Mouse (Mus musculus) cerebellum, postnatal 10 days (tissue): Measurements from ENCODE around the gene Ppp1r11.
"Not testable (repeated sequence)": the region's sequence is repeated elsewhere in the genome, so short reads cannot be mapped to it uniquely, and the experiment has no call there.

ENCODE experiments used
- DNase-seq, 2 experiments: peaks; one replicate each; pipeline ENCODE4 v3.0.0; 2021; ENCODE audit warnings: mixed read lengths in 2 of 2

Gene Ppp1r11

DNA sequence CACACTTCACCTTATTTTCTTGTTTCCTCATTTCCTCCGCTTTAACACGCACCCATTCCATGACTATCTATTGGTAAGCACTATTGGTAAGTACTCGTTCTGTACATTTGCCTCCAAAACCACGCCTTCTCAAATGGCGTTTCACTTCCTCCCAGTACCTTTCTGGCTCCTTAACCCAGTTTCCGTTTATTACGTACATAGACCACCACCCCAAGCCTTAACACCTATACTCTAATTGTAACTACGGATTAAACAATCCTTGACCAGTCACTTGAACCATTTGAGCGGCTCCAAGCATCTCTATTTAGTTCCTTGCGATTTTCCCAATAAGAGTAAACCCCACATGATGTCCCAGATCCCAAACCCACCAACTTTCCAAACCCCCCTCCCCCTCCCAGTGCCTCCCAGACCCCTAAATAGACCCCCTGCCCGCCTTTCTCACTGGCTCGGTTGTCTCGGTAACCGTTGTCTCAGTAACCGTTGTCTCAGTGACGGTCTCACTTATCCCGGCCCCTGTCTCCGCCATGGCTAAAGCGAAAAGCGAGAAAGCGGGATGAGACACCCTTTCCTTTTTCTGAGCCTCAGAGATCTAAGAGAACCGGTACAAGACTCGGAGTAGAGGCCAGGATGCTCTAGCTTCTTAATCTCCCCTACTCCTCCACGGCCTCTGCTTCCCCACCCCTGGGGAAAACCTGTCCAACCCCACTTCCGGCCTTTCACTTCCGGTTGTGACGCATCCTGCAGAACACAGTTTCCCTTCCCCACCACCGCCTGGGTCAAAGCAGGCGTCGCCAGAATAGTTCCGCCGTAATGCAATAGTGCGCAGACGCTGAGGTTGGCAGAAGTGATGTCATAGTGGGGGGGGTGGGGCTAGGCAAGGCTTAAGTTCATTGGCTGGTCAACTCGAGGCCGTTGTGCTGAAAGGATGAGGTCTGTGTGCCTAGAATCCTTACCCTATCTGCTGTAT lies at the start of gene Ppp1r11:
Ppp1r11 (minus strand) TSS at position 761 of the 967 bp plus-strand sequence.
- peak; percentile 98 to 99 for DNase-seq

DNA sequence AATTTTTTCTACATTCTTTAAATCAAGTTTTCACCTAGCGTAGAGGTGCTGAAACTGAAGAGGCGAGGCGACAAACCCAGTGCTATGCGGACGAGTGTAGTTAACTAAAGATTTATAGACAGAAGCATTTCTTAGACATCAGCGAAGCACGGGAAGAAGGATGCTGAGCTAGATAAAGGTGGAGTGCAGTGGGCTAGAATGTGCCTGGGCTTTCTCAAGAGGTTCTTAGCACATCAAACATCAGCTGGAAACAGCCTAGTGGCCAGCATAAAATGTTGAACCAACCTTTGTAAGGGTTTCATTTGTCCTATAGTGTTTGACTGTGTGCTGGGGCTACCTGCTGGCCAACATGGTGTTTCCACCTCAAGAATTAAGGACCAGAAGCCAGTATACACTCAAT lies 49.3 kb upstream of the Ppp1r11 start, which contains the start of gene Zfp57:
Zfp57 (plus strand) TSS at position 301 of the 400 bp plus-strand sequence.
- DNase-seq = no peak

- no peak for DNase-seq
These were observed 46.9 kb upstream of the Ppp1r11 start for GRCm38 (mm10) chr17:36998477-36998876.

DNA sequence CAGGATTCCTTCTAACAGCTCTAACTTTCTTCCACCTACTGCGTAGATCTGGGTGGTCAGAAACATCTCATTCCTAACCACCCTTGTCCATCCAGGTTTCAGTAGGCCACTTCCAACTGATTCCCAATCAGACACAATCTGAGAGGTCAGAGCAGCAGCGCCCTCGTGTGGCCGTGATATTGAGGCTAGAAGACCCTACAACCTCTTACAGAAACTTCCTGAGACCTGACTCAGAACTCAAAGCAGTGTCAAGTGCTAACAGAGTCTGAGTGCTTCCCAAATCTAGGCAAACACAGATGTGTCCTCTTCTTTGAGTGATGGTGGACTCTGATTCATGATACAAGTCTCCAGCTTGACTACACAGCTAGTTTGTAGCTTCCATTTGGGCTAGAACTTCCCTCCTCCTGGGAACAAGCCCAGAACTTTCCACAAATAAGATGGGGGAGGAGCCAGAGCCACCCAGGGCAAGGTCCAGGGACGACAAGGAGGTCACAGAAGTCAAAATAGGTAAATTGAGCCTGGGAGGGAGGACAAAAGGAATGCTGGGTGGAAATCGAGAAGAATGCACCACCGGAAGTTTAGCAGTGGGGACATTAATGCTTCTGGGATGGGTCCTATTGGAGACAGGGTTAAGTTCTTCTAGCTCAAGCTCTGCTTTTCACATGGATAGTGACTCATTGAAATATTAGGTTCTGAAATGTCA lies 45.6 kb upstream of the Ppp1r11 start:
- peak; percentile 94 to 96 for DNase-seq

DNA sequence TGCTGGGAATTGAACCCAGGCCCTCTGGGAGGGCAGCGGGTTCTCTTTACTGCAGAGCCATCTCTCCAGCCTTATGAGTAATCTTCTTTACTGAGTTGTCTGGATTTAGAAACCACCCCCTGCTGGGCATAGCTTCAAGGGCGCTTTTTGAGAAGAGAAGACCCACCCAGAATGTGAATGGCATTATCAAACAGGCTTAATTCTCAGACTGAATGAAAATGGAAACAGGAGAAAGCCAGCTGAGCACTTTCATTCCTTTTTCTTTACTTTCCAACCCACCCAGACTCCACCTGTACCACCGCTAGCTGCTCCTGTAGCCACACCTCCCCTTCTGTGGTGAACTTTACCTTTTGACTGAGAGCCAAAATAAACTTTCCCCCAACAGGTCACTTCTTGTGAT lies 43.9 kb upstream of the Ppp1r11 start:
- no peak for DNase-seq

DNA sequence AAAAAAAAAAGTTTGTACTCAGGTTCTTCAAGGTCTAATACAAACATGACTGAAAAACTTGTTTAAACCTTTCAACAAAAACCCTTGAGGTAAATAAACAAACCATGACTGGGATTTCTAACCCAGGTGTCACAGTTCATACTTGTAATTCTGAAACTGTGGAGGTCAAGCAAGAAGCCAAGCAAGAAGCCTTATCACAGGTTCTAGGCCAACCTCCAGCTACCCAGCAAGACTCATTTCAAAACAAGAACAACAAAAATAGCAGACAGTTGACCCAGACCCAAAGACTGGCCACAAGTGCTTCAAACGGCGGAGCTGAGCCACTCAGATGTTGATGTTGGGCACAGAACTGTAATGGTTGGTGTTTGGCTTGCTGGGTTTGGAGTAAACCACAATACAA lies 43.0 kb upstream of the Ppp1r11 start:
- DNase-seq = no peak

DNA sequence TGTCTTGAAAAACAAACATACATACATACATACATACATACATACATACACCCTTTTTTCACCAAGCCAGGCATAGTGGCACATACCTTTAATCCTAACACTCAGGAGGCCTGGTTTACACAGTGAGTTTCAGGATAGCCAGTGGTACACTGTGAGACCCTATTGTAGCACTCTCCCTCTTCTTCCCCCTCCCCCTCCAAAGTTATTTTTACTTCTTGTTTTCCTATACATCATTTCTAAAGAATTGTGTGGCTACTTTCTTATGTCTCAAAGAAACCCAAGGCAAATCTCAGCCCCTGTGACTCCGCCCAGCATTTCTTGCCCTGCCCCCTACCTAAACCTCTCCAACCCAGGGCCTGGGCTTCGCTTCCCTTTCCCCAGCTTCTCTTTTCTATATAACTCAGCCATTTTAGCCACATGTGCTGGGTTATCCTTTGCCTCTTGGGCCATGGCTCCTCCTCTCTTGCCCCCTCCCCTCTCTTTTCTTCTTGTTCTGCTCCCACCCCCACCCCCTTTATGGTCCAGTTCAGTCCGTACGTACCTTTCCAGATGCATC lies 42.3 kb upstream of the Ppp1r11 start:
- no peak for DNase-seq

- no peak for DNase-seq
These were observed 41.0 kb upstream of the Ppp1r11 start for GRCm38 (mm10) chr17:36992336-36993104.

DNA sequence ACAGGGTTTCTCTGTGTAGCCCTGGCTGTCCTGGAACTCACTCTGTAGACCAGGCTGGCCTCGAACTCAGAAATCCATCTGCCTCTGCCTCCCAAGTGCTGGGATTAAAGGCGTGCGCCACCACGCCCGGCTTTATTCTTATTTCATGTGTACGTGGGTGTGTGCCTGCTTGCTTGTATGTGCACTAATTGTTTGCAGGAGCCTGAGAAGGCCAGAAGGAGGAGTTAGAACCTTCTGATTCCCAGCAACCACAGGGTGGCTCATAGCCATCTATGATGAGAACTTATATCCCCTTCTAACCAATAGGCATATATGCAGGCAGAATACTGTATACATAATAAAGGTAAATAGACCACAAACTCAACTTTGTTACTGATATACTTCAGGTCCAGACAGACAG lies 39.1 kb upstream of the Ppp1r11 start:
- not testable (repeated sequence) for DNase-seq

- DNase-seq = no peak
These were observed 37.9 kb upstream of the Ppp1r11 start, which contains the start of gene H2-M5 for GRCm38 (mm10) chr17:36989437-36989836. Gene H2-M5 (minus strand): TSS chr17:36989537.

DNA sequence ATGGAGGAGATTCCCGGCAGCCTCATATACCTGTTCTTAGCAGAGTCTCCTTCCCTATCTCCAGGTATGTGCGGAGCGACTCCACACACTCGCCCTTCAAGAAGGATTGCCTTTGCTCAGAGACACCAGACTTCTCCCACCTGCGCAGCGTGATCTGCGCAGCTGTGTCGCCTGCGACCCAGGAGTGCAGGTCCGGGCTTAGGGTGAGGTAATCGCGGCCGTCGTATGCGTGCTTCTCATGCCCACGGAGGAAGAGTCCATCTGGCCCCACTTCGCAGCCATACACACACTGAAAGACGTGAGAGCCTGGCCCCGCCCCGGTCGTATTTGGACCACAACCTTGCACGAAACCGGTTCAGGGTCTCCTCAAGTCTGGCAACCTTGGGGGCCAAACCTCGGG lies 36.9 kb upstream of the Ppp1r11 start:
- DNase-seq = no peak

DNA sequence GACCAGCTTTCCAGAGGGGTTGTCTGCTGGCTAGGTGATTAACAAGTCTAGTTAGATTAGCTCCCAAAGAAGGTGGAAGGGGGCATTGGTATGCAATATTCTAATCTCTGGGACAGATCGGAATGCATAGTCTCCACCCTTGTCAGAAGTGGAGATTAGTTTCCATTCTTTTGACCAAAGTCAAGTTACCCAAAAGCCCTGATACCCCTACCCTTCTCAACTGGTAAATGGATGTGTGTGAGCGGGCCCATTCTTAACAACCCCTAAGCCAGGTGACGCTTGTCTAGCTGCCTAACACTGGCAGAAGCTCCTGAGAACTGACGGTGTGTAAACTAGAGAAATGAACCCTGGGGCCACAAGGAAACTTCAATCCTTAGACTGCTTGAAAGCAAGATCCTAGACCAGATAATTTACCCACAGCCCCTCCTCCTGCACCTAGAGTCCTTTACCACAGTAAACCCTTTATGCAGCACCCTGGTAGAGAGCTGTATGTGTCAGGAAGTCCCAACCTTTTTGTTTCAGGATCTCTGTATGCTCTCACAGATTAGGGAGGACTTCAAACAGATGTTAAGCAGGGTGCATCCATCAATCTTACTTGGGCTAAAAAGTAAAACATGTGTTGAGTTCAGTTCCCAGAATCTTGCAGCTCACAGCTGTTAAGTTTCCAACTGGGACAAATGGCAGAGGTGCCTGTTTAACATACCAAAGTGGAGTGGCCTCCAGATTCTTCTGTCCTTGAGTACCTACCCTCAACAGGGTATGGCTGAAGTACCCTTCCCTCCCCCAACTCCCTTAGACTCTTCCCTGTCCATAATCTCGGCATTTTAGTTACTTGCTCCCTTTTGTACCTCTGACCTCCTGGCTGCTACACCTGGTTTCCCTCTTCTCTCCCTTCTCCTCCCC lies 31.0 kb upstream of the Ppp1r11 start:
- DNase-seq = no peak

- DNase-seq = no peak
These were observed 30.3 kb upstream of the Ppp1r11 start for GRCm38 (mm10) chr17:36981845-36982244.

- DNase-seq = no peak
These were observed 29.8 kb upstream of the Ppp1r11 start, which contains the start of gene 2410137M14Rik for GRCm38 (mm10) chr17:36981221-36981813. Gene 2410137M14Rik (minus strand): TSS chr17:36981237.

GRCm38 (mm10) chr17:36973271-36973787 lies 21.8 kb upstream of the Ppp1r11 start:
- DNase-seq = no peak

DNA sequence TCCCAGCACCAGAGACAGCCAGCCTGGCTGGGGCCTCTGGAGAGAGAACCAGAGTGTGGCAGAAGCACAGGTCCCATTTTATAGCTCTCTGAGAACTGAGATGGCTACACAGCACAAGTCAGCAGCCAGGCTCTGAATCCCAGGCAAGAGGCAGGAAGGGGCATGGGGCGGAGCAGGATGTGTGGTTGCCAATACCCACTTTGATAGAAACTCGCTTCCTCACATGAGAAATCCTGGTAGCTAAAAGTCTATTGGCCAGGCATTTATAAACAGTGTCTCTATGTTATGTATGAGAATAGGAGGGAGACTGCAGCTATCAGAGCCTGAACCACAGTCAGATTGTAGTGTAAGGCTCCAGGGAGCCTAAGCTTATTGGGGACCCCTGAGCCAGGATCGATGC lies 21.2 kb upstream of the Ppp1r11 start:
- DNase-seq = no peak

- no peak for DNase-seq
These were observed 19.8 kb upstream of the Ppp1r11 start for GRCm38 (mm10) chr17:36971172-36971850.

GRCm38 (mm10) chr17:36970316-36970890 lies 18.9 kb upstream of the Ppp1r11 start:
- DNase-seq = no peak

DNA sequence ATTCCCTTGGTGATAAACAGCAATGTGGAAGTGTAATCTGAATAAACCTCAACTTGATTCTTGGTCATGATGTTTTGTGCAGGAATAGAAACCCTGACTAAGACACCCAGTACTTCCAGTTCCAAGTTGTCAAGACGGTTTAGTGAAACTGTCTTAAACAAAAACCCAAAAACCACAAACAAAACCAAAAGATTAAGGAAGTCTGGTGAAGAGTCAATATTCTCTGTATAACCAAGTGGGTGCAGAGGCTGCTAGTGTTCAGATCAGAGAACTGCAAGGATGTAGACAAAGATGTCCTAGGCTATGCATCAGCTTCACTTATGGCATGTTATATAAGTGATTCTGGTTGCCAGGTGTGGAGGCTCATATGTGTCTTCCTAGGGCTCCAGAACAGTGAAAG lies 15.3 kb upstream of the Ppp1r11 start:
- no peak for DNase-seq

DNA sequence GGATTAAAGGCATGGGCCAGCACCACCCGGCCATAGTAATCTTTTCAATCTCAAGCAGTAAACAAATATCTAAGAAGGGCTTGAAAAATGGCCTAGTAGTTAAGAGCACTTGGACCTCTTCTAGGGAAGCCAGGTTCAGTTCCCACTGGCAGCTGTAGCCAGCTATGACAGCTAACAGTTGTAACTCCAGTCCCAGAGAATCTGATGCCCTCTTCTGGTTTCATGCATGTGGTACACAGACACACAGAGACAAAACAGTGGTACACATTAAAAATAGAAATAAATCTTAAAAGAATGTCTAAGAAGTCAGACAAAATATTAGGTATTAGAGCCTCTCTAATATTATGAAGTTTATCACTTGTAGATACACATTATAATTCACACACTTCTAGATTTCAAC lies 9.6 kb upstream of the Ppp1r11 start:
- no peak for DNase-seq
